Mouse (Mus musculus) C2C12 (cell line): ENCODE measurements around the gene Cgnl1.

Experiments
- CEBPB ChIP-seq: IDR thresholded peaks from one replicate; pipeline ENCODE4 v1.6.1; 2011; ENCODE audit warnings: low read depth, mild to moderate bottlenecking, control low read depth, moderate library complexity
- CTCF ChIP-seq: IDR thresholded peaks from one replicate; pipeline ENCODE4 v1.5.1; 2011; ENCODE audit not compliant: control insufficient read depth, insufficient read depth, insufficient read length
- MAX ChIP-seq: IDR thresholded peaks from one replicate; pipeline ENCODE4 v1.6.1; 2011; ENCODE audit warnings: mild to moderate bottlenecking, control low read depth
- MYOD1 ChIP-seq: IDR thresholded peaks from one replicate; pipeline ENCODE4 v1.6.1; 2011; ENCODE audit warnings: low read depth; ENCODE audit not compliant: control insufficient read depth, insufficient read length
- USF1 ChIP-seq: IDR thresholded peaks from one replicate; pipeline ENCODE4 v1.6.1; 2011; ENCODE audit warnings: low read depth, mild to moderate bottlenecking, control low read depth, moderate library complexity

GRCm38 (mm10) chr9:71695133-71695532 is 76.3 kb downstream of the Cgnl1 start:
- no peak for TF ChIP-seq CTCF
- no peak for TF ChIP-seq MYOD1
- no peak for TF ChIP-seq MAX
- no peak for TF ChIP-seq CEBPB
- no peak for TF ChIP-seq USF1
